Mouse (Mus musculus) erythroblast, embryonic 14.5 days (primary cell): Measurements from ENCODE around the gene Pex5l.

Source experiments
- GATA1 ChIP-seq: IDR thresholded peaks from 2 replicates; pipeline ENCODE4 v1.6.1; 2012; ENCODE audit warnings: low read length, inconsistent platforms, mixed read lengths
- TAL1 ChIP-seq: IDR thresholded peaks from 3 replicates; pipeline ENCODE4 v1.6.1; 2012; ENCODE audit warnings: low read length, inconsistent platforms, mixed read lengths

DNA sequence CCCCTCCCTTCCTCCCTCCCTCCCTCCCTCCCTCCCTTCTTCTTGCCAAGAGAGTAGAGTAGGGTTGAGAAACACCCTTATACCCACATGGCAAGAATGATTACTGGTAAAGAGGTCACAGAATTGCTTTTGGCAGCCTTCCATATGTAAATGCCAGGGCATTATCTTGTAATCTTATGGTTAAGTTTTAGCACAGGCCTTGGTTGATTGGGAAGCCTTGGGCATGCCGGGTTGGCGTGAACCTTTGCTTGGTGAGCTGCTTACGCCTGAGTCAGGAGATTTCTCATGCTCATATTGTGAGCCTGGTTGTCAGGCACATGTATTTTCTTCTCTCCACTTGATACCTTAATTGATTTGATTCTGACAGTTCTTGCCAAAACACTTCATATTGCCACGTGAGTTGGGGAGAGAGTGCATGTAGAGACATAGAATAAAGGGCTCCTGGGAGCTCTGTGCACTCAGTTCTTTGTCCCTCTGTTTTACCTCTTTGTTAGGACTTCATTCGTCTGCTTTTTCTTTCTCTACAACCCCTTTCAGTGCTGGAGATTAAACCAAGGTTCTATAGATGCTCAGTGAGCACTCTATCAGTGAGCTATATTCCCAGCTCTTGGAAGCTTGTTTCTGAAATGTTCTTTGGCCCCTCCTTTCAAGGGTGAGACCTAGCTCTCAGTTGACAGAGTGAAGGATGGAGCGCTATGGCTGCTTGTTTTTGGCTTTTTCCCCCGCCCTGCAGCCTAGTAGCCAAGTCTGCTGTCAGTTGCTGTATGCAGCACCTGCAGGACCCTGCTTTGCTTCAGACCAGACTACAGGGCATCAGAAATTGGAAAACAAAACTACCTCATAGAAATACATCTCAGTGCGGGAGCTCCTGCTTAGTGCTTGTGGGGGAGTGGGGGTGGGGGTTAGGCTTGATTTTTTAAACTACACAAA is 236.9 kb downstream of the Pex5l start:
- TF ChIP-seq GATA1 (no peak), TAL1 (no peak)
